Mouse (Mus musculus): ENCODE results near the gene Rgp1. TPM values are rescaled to one million over a fixed set of nuclear protein-coding genes. Genes with fewer than 3 reads are reported as not detected.
A peak's percentile ranks its signal among the peaks of the same experiment; 100 is the strongest.
"Not testable (repeated sequence)": the region's sequence is repeated elsewhere in the genome, so short reads cannot be mapped to it uniquely, and the experiment has no call there.

Rgp1 gene
- 29.0 and 31.5 TPM in 2 replicates for polyA plus RNA-seq (2015; fragmentation: Nextera tagmentation; extraction: Ambion mirVana)

DNA sequence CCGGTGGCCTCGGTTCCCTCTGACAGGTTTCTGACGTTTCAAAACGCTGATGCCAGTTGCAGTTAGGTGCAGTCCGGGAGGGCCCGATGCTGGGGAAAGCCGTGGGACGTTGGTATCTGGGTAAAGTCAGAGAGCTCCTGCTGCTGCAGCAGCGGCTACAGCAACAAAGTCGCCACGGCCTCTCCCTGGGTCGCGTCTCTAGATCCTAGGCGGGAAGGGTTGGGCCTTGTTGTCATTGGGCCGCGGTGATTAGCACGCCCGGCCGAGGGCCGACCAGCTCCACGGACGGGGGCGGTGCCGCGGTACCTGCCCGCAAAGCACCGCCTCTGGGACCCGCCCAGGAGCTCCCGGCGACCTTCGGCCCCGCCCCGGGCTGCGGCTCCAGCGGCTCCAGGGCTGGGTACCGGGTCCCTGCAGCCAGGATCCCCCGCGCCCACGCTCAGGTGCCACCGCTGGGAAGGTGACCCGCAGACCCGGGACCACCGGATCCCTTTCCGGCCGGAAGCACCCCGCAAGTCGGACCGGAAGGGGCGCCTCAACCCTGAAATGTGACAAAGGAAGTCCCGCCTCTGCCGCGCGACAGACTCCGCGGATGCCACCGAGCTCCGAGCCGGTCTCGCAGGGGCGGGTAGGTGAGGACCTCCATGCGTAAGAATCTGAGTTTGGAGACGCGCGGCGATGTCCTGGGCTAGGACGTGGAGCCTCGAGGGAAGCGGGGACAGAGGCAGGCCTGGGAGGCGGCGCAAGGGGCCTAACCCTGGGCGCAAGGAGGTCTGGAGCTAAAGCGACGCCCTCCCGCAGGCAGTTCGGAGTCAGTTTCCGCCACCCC is at the start of gene Rgp1, which contains the start of gene Gba2:
Gene Rgp1 (plus strand): TSS at position 340 of the 829 bp plus-strand sequence.
Gene Gba2 (minus strand): TSS at position 498 of the 829 bp plus-strand sequence.
- H3K36me3 ChIP-seq, result peaks cover 43% of the 10 kb centered on the region
- peak within 1 kb of the TSS; percentile 92 for H3K9ac ChIP-seq
- H3K27me3 ChIP-seq, result no peaks in the 10 kb centered on the region
- WGBS, result under 1% methylated on average over 76 of the region's 76 CpGs
- peak; percentile 88 for ATAC-seq (ENCODE audit: low FRiP score)
- H3K4me1 ChIP-seq (replicated peaks), result peaks cover 49% of the 10 kb centered on the region
- peak within 1 kb of the TSS; percentile 90 for H3K27ac ChIP-seq
- H3K9me3 ChIP-seq, result no peaks in the 10 kb centered on the region
- H3K4me2 ChIP-seq, result peak within 1 kb of the TSS; percentile 99
- H3K4me3 ChIP-seq, result peak within 1 kb of the TSS; percentile 89

DNA sequence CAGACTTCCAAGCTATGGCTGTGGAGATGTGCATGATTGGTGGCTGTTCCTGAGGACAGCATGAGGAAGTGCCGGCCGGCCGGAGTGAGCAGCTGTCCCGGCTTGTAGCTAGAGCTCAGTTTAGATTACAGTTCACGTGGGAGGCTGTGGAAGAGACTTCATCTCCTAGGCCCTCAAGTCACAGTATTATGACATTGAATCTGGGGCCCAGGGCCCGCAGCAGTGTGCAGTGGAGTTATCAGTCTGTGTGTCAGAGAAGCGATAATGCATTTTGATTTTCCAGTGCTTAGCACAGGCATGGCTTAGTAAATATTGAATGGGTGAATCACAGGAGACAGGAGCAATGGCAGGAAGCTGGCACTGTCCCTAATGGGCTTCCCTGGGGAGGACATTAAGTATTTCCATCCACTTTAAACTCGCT is 48.4 kb upstream of the Rgp1 start:
- Histone ChIP-seq H3K4me2 (no peak overlapping the region), H3K4me3 (no peak overlapping the region), H3K36me3 (peaks cover 43% of the 10 kb centered on the region), H3K9ac (no peak overlapping the region; the same call in 1 of the 2 replicates), H3K9me3 (no peaks in the 10 kb centered on the region), H3K4me1 (replicated peaks) (no peaks in the 10 kb centered on the region; the same call in 1 of the 2 replicates), H3K27me3 (peaks cover 24% of the 10 kb centered on the region), H3K27ac (0 out of 2 replicates have a peak overlapping the region, but pooled peaks have one; percentile 25)
- 67% methylated on average over 8 of the region's 8 CpGs for WGBS
- no peak for ATAC-seq (ENCODE audit: low FRiP score)

DNA sequence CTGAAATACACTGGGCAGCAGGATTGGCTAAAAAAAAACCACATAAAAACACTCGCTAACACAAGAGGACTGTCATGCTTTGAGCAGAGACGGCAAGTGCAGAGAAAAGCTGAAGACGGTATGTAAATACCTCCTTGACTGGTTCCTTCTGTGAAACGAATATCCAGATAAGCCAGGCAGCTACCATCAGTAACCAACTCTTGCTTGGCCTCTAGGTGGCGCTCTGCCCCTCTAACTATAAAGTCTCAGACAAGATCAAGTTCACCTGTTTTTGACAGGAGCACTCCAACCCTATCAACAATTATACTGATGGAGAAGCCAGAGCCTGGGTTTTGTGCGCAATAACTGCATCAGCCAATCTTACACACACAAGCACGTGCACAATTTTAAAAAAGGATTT is 47.9 kb upstream of the Rgp1 start:
- Histone ChIP-seq H3K27ac (no peak overlapping the region), H3K4me3 (no peak overlapping the region), H3K36me3 (peaks cover 48% of the 10 kb centered on the region), H3K9me3 (no peaks in the 10 kb centered on the region), H3K27me3 (peaks cover 19% of the 10 kb centered on the region), H3K4me2 (no peak overlapping the region), H3K4me1 (replicated peaks) (no peaks in the 10 kb centered on the region; the same call in 1 of the 2 replicates), H3K9ac (no peak overlapping the region)
- ATAC-seq (ENCODE audit: low FRiP score), result no peak
- 26% methylated on average over 7 of the region's 7 CpGs for WGBS

DNA sequence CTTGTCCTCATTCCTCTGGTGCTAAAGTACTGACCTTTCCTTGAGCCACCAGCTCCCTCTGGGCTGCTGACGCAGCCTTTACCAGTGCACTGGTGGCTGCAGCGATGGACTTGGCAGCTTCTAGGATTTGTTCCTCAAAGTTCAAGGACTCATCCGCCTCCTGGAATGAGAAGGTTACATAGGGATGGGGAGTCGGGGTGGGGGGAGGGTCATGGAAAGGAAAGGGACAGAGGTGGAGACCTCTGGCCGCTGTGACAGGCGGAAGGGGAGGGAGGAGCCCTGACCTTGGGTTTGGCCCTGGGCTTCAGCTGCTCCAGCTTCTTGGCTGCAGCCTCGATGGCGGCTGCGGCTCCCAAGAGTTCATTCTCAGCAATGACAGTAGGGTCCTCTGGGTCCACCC is 45.2 kb upstream of the Rgp1 start:
- Histone ChIP-seq H3K4me2 (no peak overlapping the region), H3K4me1 (replicated peaks) (no peaks in the 10 kb centered on the region; the same call in 1 of the 2 replicates), H3K27me3 (no peaks in the 10 kb centered on the region), H3K9me3 (no peaks in the 10 kb centered on the region), H3K9ac (no peak overlapping the region), H3K36me3 (peaks cover 75% of the 10 kb centered on the region), H3K27ac (no peak overlapping the region), H3K4me3 (no peak overlapping the region)
- no peak for ATAC-seq (ENCODE audit: low FRiP score)
- WGBS, result 90% methylated on average over 9 of the region's 9 CpGs

DNA sequence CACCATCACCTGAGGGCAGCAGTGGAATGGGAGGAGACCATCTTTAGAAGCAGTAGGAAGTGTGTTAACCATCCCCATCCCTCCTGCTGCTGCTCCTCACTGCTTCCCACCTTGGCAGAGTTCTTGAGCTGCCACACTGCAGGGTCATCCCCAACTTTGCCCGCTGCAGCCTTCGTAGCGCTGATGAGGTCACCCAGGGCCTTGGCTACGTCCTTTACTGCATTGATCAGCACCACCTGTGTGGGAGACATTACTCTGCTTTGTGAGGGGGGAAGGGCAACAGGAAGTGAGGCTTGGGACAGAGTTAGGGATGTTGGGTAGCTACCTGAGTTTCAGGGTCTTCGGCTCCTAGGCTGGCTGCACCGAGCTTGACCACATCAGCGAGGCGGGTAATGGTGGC is 42.9 kb upstream of the Rgp1 start:
- no peak overlapping the region for H3K4me3 ChIP-seq
- no peaks in the 10 kb centered on the region for H3K9me3 ChIP-seq
- no peaks in the 10 kb centered on the region for H3K27me3 ChIP-seq
- H3K27ac ChIP-seq, result no peak overlapping the region
- ATAC-seq (ENCODE audit: low FRiP score), result no peak
- H3K4me1 ChIP-seq (replicated peaks), result no peaks in the 10 kb centered on the region
- WGBS, result 97% methylated on average over 8 of the region's 8 CpGs
- no peak overlapping the region for H3K9ac ChIP-seq
- peaks cover 98% of the 10 kb centered on the region for H3K36me3 ChIP-seq
- no peak overlapping the region for H3K4me2 ChIP-seq

DNA sequence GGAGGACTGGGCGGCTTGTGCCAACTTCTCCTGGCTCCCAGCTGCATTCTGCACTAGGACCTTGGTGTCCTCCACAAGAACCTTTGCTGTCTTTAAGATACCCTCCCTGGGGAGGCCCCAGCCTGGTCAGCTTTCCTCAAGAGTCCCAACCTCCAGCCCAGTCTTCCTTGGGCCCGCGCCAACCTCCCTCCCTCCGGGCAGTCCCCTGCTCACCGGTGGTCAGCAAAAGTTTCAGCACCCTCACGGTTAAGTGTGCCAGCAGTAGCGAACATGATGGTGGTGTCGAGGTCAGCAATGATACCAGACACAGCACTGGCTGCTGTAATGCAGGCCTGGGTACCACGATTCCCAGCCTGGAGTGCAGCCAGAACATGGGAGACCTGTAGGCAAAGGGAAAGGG is 42.5 kb upstream of the Rgp1 start:
- Histone ChIP-seq H3K4me1 (replicated peaks) (no peaks in the 10 kb centered on the region), H3K27me3 (no peaks in the 10 kb centered on the region), H3K4me3 (no peak overlapping the region), H3K4me2 (no peak overlapping the region), H3K27ac (no peak overlapping the region), H3K36me3 (peaks cover 100% of the 10 kb centered on the region), H3K9me3 (no peaks in the 10 kb centered on the region), H3K9ac (no peak overlapping the region)
- 96% methylated on average over 9 of the region's 9 CpGs for WGBS
- no peak for ATAC-seq (ENCODE audit: low FRiP score)

DNA sequence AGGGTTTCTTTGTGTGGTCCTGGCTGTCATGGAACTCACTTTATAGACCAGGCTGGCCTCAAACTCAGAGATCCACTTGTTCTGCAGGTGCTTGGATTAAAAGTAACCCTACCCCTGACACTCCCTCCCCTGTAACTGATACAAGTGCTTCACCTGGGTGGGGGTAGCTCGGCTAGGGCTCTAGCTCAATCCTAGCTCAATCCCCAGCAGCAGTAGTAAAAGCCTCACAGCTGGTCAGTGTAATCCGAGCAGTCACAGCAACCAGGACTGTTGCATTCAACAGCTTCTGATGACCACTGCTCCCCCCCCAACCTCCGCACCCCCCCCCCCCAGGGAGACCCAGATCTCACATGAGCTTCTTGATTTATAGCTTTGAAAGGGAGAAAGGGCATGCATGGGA is 36.5 kb upstream of the Rgp1 start:
- no peaks in the 10 kb centered on the region for H3K4me1 ChIP-seq (replicated peaks)
- no peaks in the 10 kb centered on the region for H3K9me3 ChIP-seq
- no peak overlapping the region for H3K4me3 ChIP-seq
- no peak overlapping the region for H3K9ac ChIP-seq
- peaks cover 99% of the 10 kb centered on the region for H3K36me3 ChIP-seq
- no peaks in the 10 kb centered on the region for H3K27me3 ChIP-seq
- H3K27ac ChIP-seq, result no peak overlapping the region
- WGBS, result 93% methylated on average over 3 of the region's 3 CpGs
- H3K4me2 ChIP-seq, result no peak overlapping the region
- ATAC-seq (ENCODE audit: low FRiP score), result no peak

DNA sequence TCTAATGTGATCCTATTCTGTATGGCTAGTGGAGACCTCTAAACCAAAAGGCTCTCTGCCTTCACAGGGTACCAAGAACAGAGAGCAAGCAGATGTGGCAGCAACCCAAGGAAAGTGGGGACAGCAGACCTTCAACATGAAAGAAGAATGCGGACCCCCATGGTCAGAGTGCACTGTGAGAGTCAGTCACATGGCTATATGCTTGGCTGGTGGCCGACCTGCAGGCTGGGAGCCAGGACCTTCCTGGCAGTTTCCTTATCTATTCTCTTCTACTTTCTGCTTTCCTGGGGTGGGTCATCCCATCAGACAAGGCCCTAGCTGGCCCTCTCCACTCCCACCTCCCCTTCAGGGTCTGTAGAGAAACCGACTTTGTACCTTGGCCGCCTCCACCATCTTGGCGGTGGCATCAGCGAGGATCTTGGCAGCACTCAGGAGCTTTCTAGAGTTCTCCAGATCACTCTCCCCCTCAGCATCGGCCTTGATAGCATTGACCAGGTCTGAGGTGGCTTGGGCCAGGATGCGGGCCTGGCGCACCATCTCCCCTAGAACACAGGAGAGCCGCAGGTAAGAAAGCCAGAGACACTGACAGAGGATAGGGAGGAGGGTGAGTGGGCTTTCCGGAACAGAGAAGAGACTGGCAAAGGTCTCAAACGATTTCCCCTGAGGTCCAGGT is 32.0 kb upstream of the Rgp1 start:
- 92% methylated on average over 12 of the region's 12 CpGs for WGBS
- no peak for ATAC-seq (ENCODE audit: low FRiP score)
- Histone ChIP-seq H3K4me2 (no peak overlapping the region), H3K4me1 (replicated peaks) (no peaks in the 10 kb centered on the region), H3K27ac (no peak overlapping the region), H3K9ac (no peak overlapping the region), H3K4me3 (no peak overlapping the region), H3K27me3 (no peaks in the 10 kb centered on the region), H3K9me3 (no peaks in the 10 kb centered on the region), H3K36me3 (peaks cover 100% of the 10 kb centered on the region)

DNA sequence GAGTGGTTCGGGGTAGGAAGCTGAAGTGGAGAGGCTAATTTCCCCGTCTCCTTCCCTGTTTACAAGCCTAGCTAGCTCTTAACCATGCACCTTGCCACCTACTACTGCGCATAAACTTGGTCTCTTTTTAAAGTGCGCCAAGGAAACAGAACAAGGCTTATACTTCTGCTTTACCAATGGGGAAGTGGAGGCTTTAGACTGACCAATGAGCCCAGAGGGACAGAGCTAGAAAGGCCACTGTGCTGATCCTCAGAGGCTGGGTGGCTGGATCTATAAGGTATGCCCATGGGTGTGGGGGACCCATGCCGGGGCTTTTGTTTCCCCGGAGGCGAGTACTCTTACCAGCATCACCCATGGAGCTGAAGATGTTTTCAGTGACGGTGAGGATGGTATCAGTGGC is 31.4 kb upstream of the Rgp1 start:
- Histone ChIP-seq H3K4me1 (replicated peaks) (no peaks in the 10 kb centered on the region), H3K9me3 (no peaks in the 10 kb centered on the region), H3K9ac (no peak overlapping the region), H3K27ac (no peak overlapping the region), H3K4me2 (no peak overlapping the region), H3K27me3 (no peaks in the 10 kb centered on the region), H3K4me3 (no peak overlapping the region), H3K36me3 (peaks cover 100% of the 10 kb centered on the region)
- 97% methylated on average over 8 of the region's 8 CpGs for WGBS
- no peak for ATAC-seq (ENCODE audit: low FRiP score)

DNA sequence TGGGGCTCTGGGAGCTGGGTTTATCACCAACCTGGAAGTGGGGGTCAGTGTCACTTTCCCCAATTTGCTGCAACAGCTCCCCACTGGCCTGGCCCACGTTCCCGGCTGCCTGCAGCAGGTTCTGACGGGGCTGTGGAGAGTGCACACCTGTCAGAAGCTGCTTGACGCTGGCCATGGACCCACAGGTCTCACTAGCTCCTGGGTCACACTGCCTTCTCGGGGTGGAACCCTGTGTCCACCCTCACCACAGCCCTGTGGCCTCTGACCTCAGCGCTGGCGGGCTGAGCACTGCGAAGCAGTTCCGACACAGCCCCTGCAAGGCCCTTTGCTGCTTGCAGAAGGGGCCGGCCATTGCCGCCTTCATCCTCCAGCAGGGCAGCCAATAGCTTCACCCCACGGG is 29.5 kb upstream of the Rgp1 start:
- Histone ChIP-seq H3K9me3 (no peaks in the 10 kb centered on the region), H3K27ac (no peak overlapping the region), H3K4me3 (no peak overlapping the region), H3K4me2 (no peak overlapping the region), H3K27me3 (no peaks in the 10 kb centered on the region), H3K9ac (no peak overlapping the region), H3K36me3 (peaks cover 100% of the 10 kb centered on the region), H3K4me1 (replicated peaks) (no peaks in the 10 kb centered on the region)
- ATAC-seq (ENCODE audit: low FRiP score), result no peak
- WGBS, result 93% methylated on average over 12 of the region's 12 CpGs

DNA sequence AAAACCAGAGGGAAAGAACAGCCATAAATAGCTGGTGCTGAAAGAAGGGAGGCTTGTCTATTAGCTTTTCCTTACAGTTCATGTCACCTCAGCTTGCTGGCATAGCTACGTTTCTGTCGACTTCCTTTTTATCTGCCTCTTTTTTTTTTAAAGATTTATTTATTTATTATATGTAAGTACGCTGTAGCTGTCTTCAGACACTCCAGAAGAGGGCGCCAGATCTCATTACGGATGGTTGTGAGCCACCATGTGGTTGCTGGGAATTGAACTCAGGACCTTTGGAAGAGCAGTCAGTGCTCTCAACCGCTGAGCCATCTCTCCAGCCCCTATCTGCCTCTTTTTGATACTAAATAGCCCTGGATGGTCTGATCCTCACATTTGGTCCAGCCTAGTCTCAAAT is 26.7 kb upstream of the Rgp1 start:
- not testable (repeated sequence) for H3K4me2 ChIP-seq; H3K9ac ChIP-seq; H3K4me1 ChIP-seq (replicated peaks); H3K27me3 ChIP-seq; ATAC-seq (ENCODE audit: low FRiP score); H3K27ac ChIP-seq; H3K9me3 ChIP-seq; H3K4me3 ChIP-seq
- WGBS, result 92% methylated on average over 6 of the region's 6 CpGs
- peaks cover 100% of the 10 kb centered on the region for H3K36me3 ChIP-seq

DNA sequence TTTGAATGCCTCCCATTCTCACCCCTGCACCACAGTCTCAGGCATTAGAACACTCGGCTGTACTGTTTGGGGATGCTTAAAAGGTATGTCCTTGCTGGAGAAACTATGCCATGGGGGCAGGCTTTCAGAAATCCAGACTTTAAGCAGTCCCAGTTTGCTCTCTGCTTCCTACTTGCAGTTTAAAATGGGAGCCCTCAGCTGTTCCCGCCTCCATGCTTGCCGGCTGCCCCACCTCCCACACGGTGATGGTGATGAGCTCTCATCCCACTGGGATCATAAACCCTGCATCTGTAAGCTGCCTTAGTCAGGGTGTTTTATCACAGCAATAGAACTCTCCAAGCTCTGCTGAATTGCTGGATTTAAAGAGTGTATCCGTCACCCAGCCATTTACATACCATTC is 26.1 kb upstream of the Rgp1 start:
- Histone ChIP-seq H3K9me3 (no peaks in the 10 kb centered on the region), H3K4me1 (replicated peaks) (peaks cover under 1% of the 10 kb centered on the region; the same call in 1 of the 2 replicates), H3K9ac (no peak overlapping the region), H3K27ac (no peak overlapping the region), H3K27me3 (no peaks in the 10 kb centered on the region), H3K36me3 (peaks cover 96% of the 10 kb centered on the region), H3K4me3 (no peak overlapping the region), H3K4me2 (no peak overlapping the region)
- ATAC-seq (ENCODE audit: low FRiP score), result no peak
- WGBS, result 96% methylated on average over 5 of the region's 5 CpGs

All from hindbrain, embryonic 13.5 days (tissue).